In genomic region chr12:55465401-55465983, GRCm38 (mm10) we compare ENCODE assay signal across 8 mouse cellular contexts. TPM values are rescaled to one million over a fixed set of nuclear protein-coding genes. Genes with fewer than 3 reads are reported as not detected.
DNase-seq lines count a peak whose midpoint lies in the region; ATAC-seq and TF ChIP-seq lines count a peak whose summit lies in the region.

No protein-coding gene starts in this region.

- 77% methylated on average over 17 of the region's 17 CpGs for WGBS in limb, embryonic 13.5 days
- WGBS in limb, embryonic 10.5 days, result 88% methylated on average over 17 of the region's 17 CpGs
- 41% methylated on average over 17 of the region's 17 CpGs for WGBS in liver, postnatal 0 days (ENCODE audit: insufficient replicate concordance)

- peaks cover 66% of the 10 kb centered on the region for H3K4me1 ChIP-seq in limb, embryonic 13.5 days
- peaks cover 46% of the 10 kb centered on the region for H3K4me1 ChIP-seq in limb, embryonic 10.5 days
- peaks cover 39% of the 10 kb centered on the region for H3K4me1 ChIP-seq in bone marrow macrophage, adult 2 months (ENCODE audit: control insufficient read depth, insufficient read depth, low read length)
- peaks cover 30% of the 10 kb centered on the region for H3K4me1 ChIP-seq in liver, postnatal 0 days (ENCODE audit: insufficient read depth)

- peak overlapping the region; percentile 84; the same call in 1 of the 2 replicates for H3K27ac ChIP-seq in limb, embryonic 13.5 days
- no peak overlapping the region for H3K27ac ChIP-seq in limb, embryonic 10.5 days
- H3K27ac ChIP-seq in bone marrow macrophage, adult 2 months (ENCODE audit: insufficient read depth, low read depth, low read length), result peak overlapping the region; percentile 83
- peak overlapping the region; percentile 75 for H3K27ac ChIP-seq in liver, postnatal 0 days (ENCODE audit: low read depth)

- TF ChIP-seq CTCF in bone marrow macrophage, adult 2 months (IDR thresholded peaks at IDR 0.05; ENCODE audit: low read depth, low read length), result no peak
- TF ChIP-seq CTCF in liver, postnatal 0 days (IDR thresholded peaks at IDR 0.05; ENCODE audit: low read depth), result no peak

- no peak overlapping the region for H3K9ac ChIP-seq in limb, embryonic 13.5 days
- H3K9ac ChIP-seq in liver, postnatal 0 days (replicated peaks), result peak overlapping the region; percentile 16; the same call in 1 of the 2 replicates

- no peak overlapping the region for H3K4me3 ChIP-seq in limb, embryonic 13.5 days
- H3K4me3 ChIP-seq in limb, embryonic 10.5 days, result no peak overlapping the region
- peak overlapping the region; percentile 56 for H3K4me3 ChIP-seq in bone marrow macrophage, adult 2 months (ENCODE audit: insufficient read depth, low read length)
- peak overlapping the region; percentile 26 for H3K4me3 ChIP-seq in liver, postnatal 0 days (ENCODE audit: low read depth, low read length)

- no peak for TF ChIP-seq POLR2A in bone marrow macrophage, adult 2 months (IDR thresholded peaks at IDR 0.05; ENCODE audit: borderline replicate concordance, low read depth, low read length)

- no peak for TF ChIP-seq EP300 in liver, postnatal 0 days (IDR thresholded peaks at IDR 0.05; ENCODE audit: low read depth)

- ATAC-seq in limb, embryonic 13.5 days (ENCODE audit: low FRiP score, low read depth), result no peak
- peak; percentile 70 for ATAC-seq in granulocyte monocyte progenitor cell, adult 5-6 weeks (replicated peaks; ENCODE audit: poor library complexity, severe bottlenecking)
- ATAC-seq in liver, postnatal 0 days, result 0 out of 2 replicates have a peak, but pooled peaks have one; percentile 18

- H3K36me3 ChIP-seq in limb, embryonic 13.5 days, result no peaks in the 10 kb centered on the region
- no peaks in the 10 kb centered on the region for H3K36me3 ChIP-seq in limb, embryonic 10.5 days
- H3K36me3 ChIP-seq in liver, postnatal 0 days (replicated peaks; ENCODE audit: insufficient read depth, low read length), result no peaks in the 10 kb centered on the region

- no peak for DNase-seq in limb, embryonic 10.5 days (ENCODE audit: low spot score)
- no peak for DNase-seq in liver, postnatal 0 days
- peak; percentile 61 for DNase-seq in thymus, postnatal 4 days
- no peak for DNase-seq in left cerebral cortex, postnatal 36 days (ENCODE audit: low spot score in 2 of 2)
- no peak for DNase-seq in gastrocnemius, adult 18-20 months (ENCODE audit: low spot score)

- intact Hi-C loops in left cerebral cortex, postnatal 36 days (cut with DNase I), result loop anchor here (2.0 kb wide), 1 partner anchor 25 kb away; no protein-coding TSS in a partner anchor

- H3K27me3 ChIP-seq in limb, embryonic 13.5 days, result no peaks in the 10 kb centered on the region
- H3K27me3 ChIP-seq in limb, embryonic 10.5 days (ENCODE audit: low read depth, poor library complexity, severe bottlenecking), result peaks cover 9% of the 10 kb centered on the region; the same call in 1 of the 2 replicates
- peaks cover 10% of the 10 kb centered on the region; the same call in 1 of the 2 replicates for H3K27me3 ChIP-seq in liver, postnatal 0 days (ENCODE audit: insufficient read depth, low read length)

- no peak overlapping the region for H3K4me2 ChIP-seq in limb, embryonic 13.5 days (replicated peaks)
- H3K4me2 ChIP-seq in liver, postnatal 0 days (ENCODE audit: low read depth, low read length), result peak overlapping the region; percentile 58

- H3K9me3 ChIP-seq in limb, embryonic 13.5 days, result no peaks in the 10 kb centered on the region
- H3K9me3 ChIP-seq in limb, embryonic 10.5 days (replicated peaks), result no peaks in the 10 kb centered on the region
- H3K9me3 ChIP-seq in liver, postnatal 0 days (ENCODE audit: low read length), result no peaks in the 10 kb centered on the region

RNA-seq across cellular contexts. Expression of gene Nfkbia, which starts 27.0 kb away (rescaled TPM):
- polyA plus RNA-seq in limb, embryonic 13.5 days (2015; fragmentation: Nextera tagmentation; extraction: Ambion mirVana), result 131 and 136 TPM in 2 replicates
- 38.0 and 56.9 TPM in 2 replicates for polyA plus RNA-seq in limb, embryonic 10.5 days (2016; fragmentation: Nextera tagmentation; extraction: Ambion mirVana)
- polyA plus RNA-seq in bone marrow macrophage, adult 2 months (2012; ENCODE audit: insufficient read depth, insufficient read length, missing spikeins), result 143 TPM in 2 replicates
- total RNA-seq in granulocyte monocyte progenitor cell, adult 5-6 weeks (2014; fragmentation: Nextera tagmentation), result 7.5 and 15.3 TPM in 2 replicates
- total RNA-seq in granulocyte monocyte progenitor cell, adult 5-6 weeks (2017), result 65.5 and 75.3 TPM in 2 replicates
- polyA plus RNA-seq in liver, postnatal 0 days (2015; fragmentation: Nextera tagmentation; extraction: Ambion mirVana), result 27.9 and 38.5 TPM in 2 replicates
- total RNA-seq in left cerebral cortex, postnatal 36 days (2021), result 10 to 100 TPM; 27.5 to 33.9 TPM
- 10 to 100 TPM; 19.0 to 63.6 TPM for total RNA-seq in gastrocnemius, adult 18-20 months (2021)

Comparison
In these comparisons a context has a peak if more than half of its experiments do, and no peak if none do; other contexts are left out.
1. H3K4me3 ChIP-seq: peak in bone marrow macrophage, adult 2 months (single experiment) and liver, postnatal 0 days (single experiment); none in limb, embryonic 13.5 days (single experiment) and limb, embryonic 10.5 days (single experiment).